Mouse (Mus musculus): ENCODE results near the gene Cdc34. TPM values are rescaled to one million over a fixed set of nuclear protein-coding genes. Genes with fewer than 3 reads are reported as not detected.

Cdc34 gene
- polyA plus RNA-seq, 1 experiment from 2014 or later = 73.1 TPM

GRCm38 (mm10) chr10:79706406-79707094, 24.6 kb downstream of the Cdc34 start:
- 86% methylated on average over 5 of the region's 5 CpGs for WGBS
- no peaks in the 10 kb centered on the region for H3K27me3 ChIP-seq (ENCODE audit: control insufficient read depth, insufficient read depth, low read depth, low read length)
- ATAC-seq = no peak
- no peak overlapping the region for H3K27ac ChIP-seq (ENCODE audit: low read length)
- peak overlapping the region; percentile 89 for H3K9ac ChIP-seq (ENCODE audit: low read depth, low read length)
- peaks cover 16% of the 10 kb centered on the region; the same call in 1 of the 2 replicates for H3K36me3 ChIP-seq (ENCODE audit: control insufficient read depth, insufficient read depth, low read length)
- peak overlapping the region; percentile 69 for H3K4me2 ChIP-seq (ENCODE audit: low read length)
- peak overlapping the region; percentile 11; the same call in 1 of the 2 replicates for H3K4me3 ChIP-seq (ENCODE audit: low read depth, low read length)
- H3K4me1 ChIP-seq (ENCODE audit: control insufficient read depth, insufficient read depth, low read length) = peaks cover 30% of the 10 kb centered on the region
- H3K9me3 ChIP-seq (replicated peaks; ENCODE audit: control insufficient read depth, low read length, poor library complexity, severe bottlenecking) = no peaks in the 10 kb centered on the region

GRCm38 (mm10) chr10:79707162-79707561, 25.2 kb downstream of the Cdc34 start:
- ATAC-seq = no peak
- no peak overlapping the region for H3K9ac ChIP-seq (ENCODE audit: low read depth, low read length)
- 83% methylated on average over 1 of the region's 1 CpGs for WGBS
- peak overlapping the region; percentile 9; the same call in 1 of the 2 replicates for H3K4me3 ChIP-seq (ENCODE audit: low read depth, low read length)
- no peaks in the 10 kb centered on the region for H3K27me3 ChIP-seq (ENCODE audit: control insufficient read depth, insufficient read depth, low read depth, low read length)
- peaks cover 16% of the 10 kb centered on the region; the same call in 1 of the 2 replicates for H3K36me3 ChIP-seq (ENCODE audit: control insufficient read depth, insufficient read depth, low read length)
- H3K27ac ChIP-seq (ENCODE audit: low read length) = 0 out of 2 replicates have a peak overlapping the region, but pooled peaks have one; percentile 37
- H3K4me2 ChIP-seq (ENCODE audit: low read length) = peak overlapping the region; percentile 18; the same call in 1 of the 2 replicates
- H3K9me3 ChIP-seq (replicated peaks; ENCODE audit: control insufficient read depth, low read length, poor library complexity, severe bottlenecking) = no peaks in the 10 kb centered on the region
- peaks cover 30% of the 10 kb centered on the region for H3K4me1 ChIP-seq (ENCODE audit: control insufficient read depth, insufficient read depth, low read length)

GRCm38 (mm10) chr10:79707759-79708158, 25.8 kb downstream of the Cdc34 start:
- Histone ChIP-seq H3K27ac (ENCODE audit: low read length) (no peak overlapping the region), H3K4me2 (ENCODE audit: low read length) (peak overlapping the region; percentile 18; the same call in 1 of the 2 replicates), H3K9ac (ENCODE audit: low read depth, low read length) (no peak overlapping the region), H3K36me3 (ENCODE audit: control insufficient read depth, insufficient read depth, low read length) (peaks cover 16% of the 10 kb centered on the region; the same call in 1 of the 2 replicates), H3K9me3 (replicated peaks; ENCODE audit: control insufficient read depth, low read length, poor library complexity, severe bottlenecking) (no peaks in the 10 kb centered on the region), H3K4me3 (ENCODE audit: low read depth, low read length) (no peak overlapping the region), H3K27me3 (ENCODE audit: control insufficient read depth, insufficient read depth, low read depth, low read length) (no peaks in the 10 kb centered on the region), H3K4me1 (ENCODE audit: control insufficient read depth, insufficient read depth, low read length) (peaks cover 30% of the 10 kb centered on the region)
- no peak for ATAC-seq
- WGBS = 66% methylated on average over 4 of the region's 4 CpGs

GRCm38 (mm10) chr10:79708668-79709067, 26.7 kb downstream of the Cdc34 start:
- Histone ChIP-seq H3K4me3 (ENCODE audit: low read depth, low read length) (no peak overlapping the region), H3K4me1 (ENCODE audit: control insufficient read depth, insufficient read depth, low read length) (peaks cover 30% of the 10 kb centered on the region), H3K36me3 (ENCODE audit: control insufficient read depth, insufficient read depth, low read length) (peaks cover 16% of the 10 kb centered on the region; the same call in 1 of the 2 replicates), H3K9ac (ENCODE audit: low read depth, low read length) (no peak overlapping the region), H3K27ac (ENCODE audit: low read length) (no peak overlapping the region), H3K9me3 (replicated peaks; ENCODE audit: control insufficient read depth, low read length, poor library complexity, severe bottlenecking) (no peaks in the 10 kb centered on the region), H3K4me2 (ENCODE audit: low read length) (0 out of 2 replicates have a peak overlapping the region, but pooled peaks have one; percentile 3), H3K27me3 (ENCODE audit: control insufficient read depth, insufficient read depth, low read depth, low read length) (no peaks in the 10 kb centered on the region)
- no peak for ATAC-seq
- WGBS = 90% methylated on average over 21 of the region's 21 CpGs

GRCm38 (mm10) chr10:79709307-79709706, 27.3 kb downstream of the Cdc34 start:
- 84% methylated on average over 7 of the region's 7 CpGs for WGBS
- no peak overlapping the region for H3K27ac ChIP-seq (ENCODE audit: low read length)
- H3K36me3 ChIP-seq (ENCODE audit: control insufficient read depth, insufficient read depth, low read length) = peaks cover 16% of the 10 kb centered on the region; the same call in 1 of the 2 replicates
- H3K4me3 ChIP-seq (ENCODE audit: low read depth, low read length) = no peak overlapping the region
- H3K4me2 ChIP-seq (ENCODE audit: low read length) = no peak overlapping the region
- H3K27me3 ChIP-seq (ENCODE audit: control insufficient read depth, insufficient read depth, low read depth, low read length) = no peaks in the 10 kb centered on the region
- no peak overlapping the region for H3K9ac ChIP-seq (ENCODE audit: low read depth, low read length)
- H3K9me3 ChIP-seq (replicated peaks; ENCODE audit: control insufficient read depth, low read length, poor library complexity, severe bottlenecking) = no peaks in the 10 kb centered on the region
- no peak for ATAC-seq
- peaks cover 30% of the 10 kb centered on the region for H3K4me1 ChIP-seq (ENCODE audit: control insufficient read depth, insufficient read depth, low read length)

- Histone ChIP-seq H3K9me3 (replicated peaks; ENCODE audit: control insufficient read depth, low read length, poor library complexity, severe bottlenecking) (no peaks in the 10 kb centered on the region), H3K4me2 (ENCODE audit: low read length) (no peak overlapping the region), H3K4me3 (ENCODE audit: low read depth, low read length) (no peak overlapping the region), H3K4me1 (ENCODE audit: control insufficient read depth, insufficient read depth, low read length) (peaks cover 13% of the 10 kb centered on the region), H3K27ac (ENCODE audit: low read length) (no peak overlapping the region), H3K27me3 (ENCODE audit: control insufficient read depth, insufficient read depth, low read depth, low read length) (peaks cover 8% of the 10 kb centered on the region; the same call in 1 of the 2 replicates), H3K9ac (ENCODE audit: low read depth, low read length) (no peak overlapping the region), H3K36me3 (ENCODE audit: control insufficient read depth, insufficient read depth, low read length) (peaks cover 16% of the 10 kb centered on the region; the same call in 1 of the 2 replicates)
- ATAC-seq = no peak
- 86% methylated on average over 1 of the region's 1 CpGs for WGBS
Observed at GRCm38 (mm10) chr10:79712029-79712428, 30.0 kb downstream of the Cdc34 start.

- no peak overlapping the region for H3K27ac ChIP-seq (ENCODE audit: low read length)
- ATAC-seq = no peak
- H3K27me3 ChIP-seq (ENCODE audit: control insufficient read depth, insufficient read depth, low read depth, low read length) = peaks cover 12% of the 10 kb centered on the region
- no peak overlapping the region for H3K4me3 ChIP-seq (ENCODE audit: low read depth, low read length)
- WGBS = 20% methylated on average over 4 of the region's 6 CpGs
- H3K36me3 ChIP-seq (ENCODE audit: control insufficient read depth, insufficient read depth, low read length) = peaks cover 16% of the 10 kb centered on the region; the same call in 1 of the 2 replicates
- H3K9me3 ChIP-seq (replicated peaks; ENCODE audit: control insufficient read depth, low read length, poor library complexity, severe bottlenecking) = no peaks in the 10 kb centered on the region
- H3K4me1 ChIP-seq (ENCODE audit: control insufficient read depth, insufficient read depth, low read length) = peaks cover 11% of the 10 kb centered on the region
- H3K9ac ChIP-seq (ENCODE audit: low read depth, low read length) = no peak overlapping the region
- H3K4me2 ChIP-seq (ENCODE audit: low read length) = no peak overlapping the region
Observed at GRCm38 (mm10) chr10:79712499-79713126, 30.6 kb downstream of the Cdc34 start.

GRCm38 (mm10) chr10:79713163-79713562, 31.2 kb downstream of the Cdc34 start:
- Histone ChIP-seq H3K27me3 (ENCODE audit: control insufficient read depth, insufficient read depth, low read depth, low read length) (peaks cover 17% of the 10 kb centered on the region), H3K9ac (ENCODE audit: low read depth, low read length) (no peak overlapping the region), H3K36me3 (ENCODE audit: control insufficient read depth, insufficient read depth, low read length) (peaks cover 16% of the 10 kb centered on the region; the same call in 1 of the 2 replicates), H3K4me1 (ENCODE audit: control insufficient read depth, insufficient read depth, low read length) (peaks cover 13% of the 10 kb centered on the region), H3K4me3 (ENCODE audit: low read depth, low read length) (no peak overlapping the region), H3K4me2 (ENCODE audit: low read length) (no peak overlapping the region), H3K9me3 (replicated peaks; ENCODE audit: control insufficient read depth, low read length, poor library complexity, severe bottlenecking) (no peaks in the 10 kb centered on the region), H3K27ac (ENCODE audit: low read length) (no peak overlapping the region)
- no peak for ATAC-seq
- WGBS = 29% methylated on average over 1 of the region's 1 CpGs

GRCm38 (mm10) chr10:79714996-79715395, 33.0 kb downstream of the Cdc34 start:
- Histone ChIP-seq H3K27me3 (ENCODE audit: control insufficient read depth, insufficient read depth, low read depth, low read length) (peaks cover 27% of the 10 kb centered on the region), H3K36me3 (ENCODE audit: control insufficient read depth, insufficient read depth, low read length) (peaks cover 7% of the 10 kb centered on the region; the same call in 1 of the 2 replicates), H3K4me1 (ENCODE audit: control insufficient read depth, insufficient read depth, low read length) (peaks cover 16% of the 10 kb centered on the region), H3K9ac (ENCODE audit: low read depth, low read length) (no peak overlapping the region), H3K27ac (ENCODE audit: low read length) (no peak overlapping the region), H3K9me3 (replicated peaks; ENCODE audit: control insufficient read depth, low read length, poor library complexity, severe bottlenecking) (no peaks in the 10 kb centered on the region), H3K4me3 (ENCODE audit: low read depth, low read length) (no peak overlapping the region), H3K4me2 (ENCODE audit: low read length) (no peak overlapping the region)
- 72% methylated on average over 4 of the region's 4 CpGs for WGBS
- no peak for ATAC-seq
